Mouse (Mus musculus) c-Kit-positive CD71-positive TER-119-negative erythroid progenitor cells, embryonic 14.5 days (primary cell): ENCODE measurements at regions not wholly inside any gene's neighbourhood (a gene's known extent, or its start where the extent isn't known, plus 50 kb on each side); places are given as distances from the start of the nearest gene placed in this dataset.

ENCODE experiments used
- DNase-seq: peaks from one replicate; pipeline ENCODE4 v3.0.0-alpha.2; 2013; ENCODE audit warnings: low read depth

DNA sequence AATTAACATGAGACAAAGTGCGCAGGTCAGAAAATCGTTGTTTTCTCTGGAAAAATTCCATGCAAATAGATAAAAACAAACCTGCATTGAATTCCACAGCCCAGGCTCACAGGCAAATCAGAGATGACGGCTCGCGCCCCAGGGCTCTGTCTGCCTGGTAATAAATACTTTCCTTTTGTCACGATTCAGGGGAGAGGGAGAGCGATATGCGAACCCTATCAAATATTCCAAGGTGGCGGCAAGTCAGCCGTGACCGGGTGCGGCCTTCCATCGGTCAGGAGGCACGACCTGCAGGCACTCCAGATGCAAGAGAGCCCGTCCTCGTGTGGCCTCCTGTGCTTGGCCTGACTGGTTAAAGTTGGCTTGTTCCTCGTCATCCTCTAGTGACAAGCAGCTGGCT lies 94.5 kb upstream of the Gsc start:
- no peak for DNase-seq

DNA sequence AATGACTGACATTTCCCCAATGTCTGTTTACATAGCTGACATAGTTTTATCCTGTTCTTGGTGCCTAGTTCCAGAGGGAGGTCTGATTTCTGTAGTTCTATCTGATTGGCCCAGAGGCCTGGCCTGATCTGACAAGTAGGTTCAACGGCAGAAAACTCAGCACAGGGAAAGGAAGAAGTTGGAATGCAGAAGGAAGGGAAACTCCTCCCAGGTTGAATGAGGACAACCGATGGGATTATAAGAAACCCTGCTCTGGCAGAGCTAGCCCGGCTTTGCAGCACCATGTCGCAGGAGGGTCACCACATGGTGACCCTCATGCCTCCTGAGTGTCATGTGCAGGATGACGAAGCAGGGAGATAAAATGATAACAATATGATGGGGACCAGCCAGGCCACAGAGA lies 89.8 kb upstream of the Gsc start:
- no peak for DNase-seq

DNA sequence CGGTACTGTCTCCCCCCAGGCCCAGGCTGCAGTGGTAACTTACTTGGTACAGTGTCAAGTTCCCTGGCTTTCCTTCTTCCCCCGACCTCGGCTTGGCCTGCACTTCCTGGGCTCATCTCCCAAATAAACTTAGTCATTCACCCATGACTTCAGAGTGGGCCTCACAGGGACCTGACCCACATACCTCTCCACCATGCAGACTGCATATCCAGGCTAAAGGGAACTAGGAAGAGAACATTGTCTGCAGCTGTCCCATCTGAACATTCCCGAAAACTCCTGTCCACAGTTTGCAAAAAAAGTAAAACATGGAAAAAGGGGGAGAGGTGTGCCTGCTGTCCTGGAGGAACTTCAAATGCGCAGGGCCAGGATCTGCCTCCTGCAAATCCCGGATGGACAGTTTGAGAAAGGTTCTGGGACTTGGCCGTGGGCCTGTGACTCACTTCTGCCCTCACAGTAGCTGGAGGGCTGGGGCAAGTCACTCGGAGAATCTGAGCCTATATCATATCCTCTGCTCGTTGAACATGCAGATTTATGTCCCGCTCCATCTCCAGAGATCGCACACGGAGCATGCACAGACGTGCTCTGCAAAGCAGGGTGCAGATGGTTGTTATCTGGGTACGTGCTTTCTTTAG lies 87.9 kb upstream of the Gsc start:
- no peak for DNase-seq

DNA sequence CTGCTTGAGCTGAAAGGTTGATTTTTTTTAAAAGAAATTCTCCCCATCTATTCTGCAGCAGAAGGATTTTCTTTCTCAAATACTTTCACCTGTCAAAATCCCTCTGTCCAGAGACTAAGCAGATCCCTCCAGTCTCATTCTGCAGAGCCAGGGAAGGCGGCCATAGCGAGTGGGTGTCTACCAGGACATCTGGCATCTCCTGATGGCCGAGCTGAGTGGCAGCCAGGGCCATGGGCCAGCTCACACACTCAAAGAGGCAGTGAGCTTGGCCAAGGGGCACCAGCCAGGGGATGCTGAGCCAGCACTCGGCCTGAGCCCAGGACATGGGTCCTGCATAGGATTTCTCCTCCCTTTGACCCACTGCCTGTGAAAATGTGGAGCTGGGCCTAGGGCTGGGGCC lies 84.6 kb upstream of the Gsc start:
- DNase-seq, result no peak

DNA sequence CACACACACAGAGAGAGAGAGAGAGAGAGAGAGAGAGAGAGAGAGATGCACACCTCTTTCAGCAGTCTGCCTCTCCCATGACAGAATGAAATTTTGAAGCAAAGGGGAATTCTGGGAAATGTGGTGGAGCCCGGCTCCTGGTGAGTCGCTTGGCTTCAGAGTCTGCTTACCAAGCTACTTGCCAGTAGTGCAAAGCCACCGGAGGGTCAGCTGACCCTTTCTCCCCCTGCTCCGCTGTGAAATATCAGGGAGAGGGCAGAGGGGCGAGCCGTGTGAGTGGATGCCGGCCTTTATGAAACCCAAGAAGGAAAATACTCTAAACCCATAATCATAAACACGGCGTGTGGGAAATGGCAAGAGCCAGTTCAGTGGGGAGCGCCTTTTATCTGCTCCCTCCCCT lies 84.2 kb upstream of the Gsc start:
- DNase-seq, result no peak

DNA sequence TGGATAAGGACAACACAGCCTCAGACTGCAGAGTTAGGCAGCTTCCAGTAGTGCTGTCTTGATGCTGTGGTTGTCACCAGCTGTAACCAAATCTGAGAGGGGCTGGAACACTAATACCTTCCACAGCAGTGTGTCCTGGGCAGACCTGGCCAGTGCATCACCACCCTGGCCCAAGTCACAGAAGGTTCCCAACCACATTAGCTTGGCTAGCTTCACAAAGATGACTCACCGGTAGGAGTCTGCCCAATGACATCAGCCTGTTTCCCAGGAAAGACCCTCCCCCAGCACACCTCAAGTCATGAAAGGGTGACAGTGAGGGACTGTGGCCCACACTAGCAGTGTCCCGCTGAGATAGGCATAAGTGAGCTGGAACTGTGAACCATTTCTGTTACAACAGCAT lies 75.5 kb upstream of the Gsc start:
- DNase-seq, result no peak

DNA sequence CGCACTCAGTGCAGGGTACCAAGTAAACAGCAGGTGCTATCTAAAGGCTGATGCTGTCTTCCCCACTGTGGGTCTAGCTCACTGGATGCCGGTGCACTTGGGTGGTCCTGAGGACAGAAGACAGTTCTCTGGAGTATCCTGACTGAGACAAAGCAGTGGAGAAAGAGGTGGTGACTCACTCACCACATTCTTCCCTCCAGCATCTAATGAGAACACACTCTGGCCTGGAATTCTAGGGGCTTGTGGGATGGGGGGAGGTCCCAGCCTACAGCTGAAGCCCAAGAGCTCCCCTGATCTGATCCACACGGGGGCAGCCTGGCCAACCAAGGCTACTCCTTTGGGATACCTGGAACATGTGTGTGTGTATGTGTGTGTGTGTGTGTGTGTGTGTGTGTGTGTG lies 74.4 kb upstream of the Gsc start:
- no peak for DNase-seq

DNA sequence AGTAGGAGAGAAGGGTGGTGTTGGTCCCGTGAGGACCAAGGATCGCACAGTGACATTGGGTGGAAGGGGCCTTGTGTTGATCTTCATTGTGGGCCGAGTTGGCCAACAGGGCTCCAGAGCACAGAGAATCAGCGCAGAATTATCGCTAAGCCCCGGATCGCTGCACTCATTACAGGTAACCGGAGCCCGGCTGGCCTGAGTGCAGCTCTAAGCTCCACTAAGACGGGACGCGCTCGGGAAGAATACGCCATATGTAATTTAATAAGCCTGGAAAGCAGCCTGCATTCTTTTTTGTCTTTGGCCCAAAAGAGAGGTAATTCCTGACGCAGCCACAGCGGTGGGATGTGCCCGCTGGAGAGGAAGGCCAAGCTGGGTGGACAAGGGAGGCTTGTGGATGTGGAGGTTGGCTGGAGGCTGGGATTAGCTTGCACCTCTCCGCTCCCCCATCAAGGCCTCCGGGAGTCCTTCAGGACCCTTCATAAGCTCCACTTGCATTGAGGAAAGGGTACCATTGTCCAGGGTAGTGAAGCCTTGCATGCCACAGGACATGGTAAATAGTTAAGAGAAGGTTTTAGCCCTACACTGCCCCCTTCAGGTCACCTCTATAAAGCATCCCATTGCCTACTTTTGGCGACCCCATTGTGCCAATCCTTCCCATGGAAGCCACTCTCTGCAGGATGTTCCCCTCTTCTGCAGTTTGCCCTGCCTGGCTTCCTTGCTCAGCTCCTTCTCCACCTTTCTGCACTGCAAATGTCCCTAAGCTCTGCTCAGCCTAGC lies 73.1 kb upstream of the Gsc start:
- no peak for DNase-seq

DNA sequence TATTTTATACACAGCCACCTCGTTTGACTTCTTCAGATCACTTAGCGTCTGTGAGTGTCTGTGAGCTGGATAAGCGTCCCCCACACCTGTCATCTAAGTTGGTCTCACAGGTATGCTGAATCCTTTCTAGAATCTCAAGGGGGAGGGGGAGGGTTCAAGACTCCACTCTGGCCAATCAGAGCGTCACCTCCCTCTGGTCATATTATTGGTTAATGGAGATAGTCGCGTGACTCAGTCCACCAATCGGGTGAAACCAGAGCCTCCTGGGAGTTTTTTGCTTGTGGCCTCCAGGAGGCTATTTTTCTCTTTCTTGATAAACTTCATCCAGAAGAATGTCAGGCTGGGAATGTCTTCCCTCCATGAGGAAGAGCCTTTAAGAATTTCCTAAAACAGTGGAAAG lies 66.8 kb upstream of the Gsc start:
- DNase-seq, result no peak

DNA sequence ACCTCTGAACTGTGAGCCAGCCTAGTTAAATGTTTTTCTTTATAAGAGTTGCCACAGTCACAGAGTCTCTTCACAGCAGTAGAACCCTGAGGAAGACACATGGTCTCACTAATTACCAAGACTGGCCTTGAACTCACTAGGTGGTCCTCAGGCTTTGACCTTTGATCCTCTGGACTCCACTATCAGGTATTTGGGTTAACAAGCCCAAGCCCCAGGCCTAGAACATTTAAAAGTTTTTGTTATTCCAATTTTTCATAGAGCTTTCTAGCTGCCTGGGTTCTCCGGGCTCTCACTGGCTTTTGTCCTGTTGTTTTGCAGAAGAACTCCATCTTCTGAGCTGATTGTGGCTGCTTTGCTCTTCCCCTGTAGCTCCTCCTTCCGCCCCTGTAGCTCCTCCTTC lies 65.3 kb upstream of the Gsc start:
- DNase-seq, result no peak

DNA sequence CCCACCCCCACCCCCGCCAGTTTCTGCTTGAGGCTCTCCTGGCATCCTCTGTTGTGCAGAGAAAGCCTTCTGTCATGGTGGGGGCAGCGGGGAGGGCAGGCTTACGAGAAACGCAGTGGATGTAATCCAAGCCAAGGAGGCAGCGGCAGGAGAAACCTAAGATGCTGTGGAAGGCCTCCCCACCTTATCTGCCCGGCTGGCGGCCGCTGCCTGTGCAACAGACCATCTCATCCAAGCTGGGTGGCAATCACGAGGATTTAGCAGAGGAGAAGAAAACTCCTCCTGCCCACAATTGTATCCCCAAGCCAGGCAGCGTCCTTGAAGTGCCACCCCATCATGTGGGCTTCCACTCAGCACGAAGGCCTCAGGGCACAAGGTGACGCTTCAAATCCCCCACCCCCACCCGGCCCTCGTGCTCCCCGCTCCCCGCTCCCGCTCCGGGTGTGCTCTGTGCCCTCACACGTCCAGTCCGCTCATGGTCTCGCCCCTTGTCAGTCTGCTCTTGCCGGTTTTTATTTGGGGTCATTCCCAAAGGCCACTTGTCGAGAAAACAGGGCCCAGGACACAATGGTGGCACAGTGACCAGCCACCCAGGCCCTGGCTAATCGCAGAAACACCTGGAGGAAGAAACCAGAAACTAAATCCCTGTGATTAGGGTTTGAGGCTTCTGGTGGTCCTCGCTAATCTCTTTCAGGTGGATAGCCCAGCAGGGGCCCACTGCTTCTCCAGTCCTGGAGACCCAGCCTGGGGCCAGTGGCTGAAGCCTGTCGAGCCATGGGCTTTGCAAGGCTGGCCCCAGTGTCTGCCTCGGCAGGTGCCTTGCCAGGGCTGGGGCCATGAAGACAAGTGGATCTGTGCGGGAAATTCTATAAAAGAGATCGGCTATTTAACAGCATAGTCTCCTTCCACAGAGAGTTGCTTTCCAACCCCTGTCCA lies 58.6 kb upstream of the Gsc start:
- DNase-seq, result no peak

DNA sequence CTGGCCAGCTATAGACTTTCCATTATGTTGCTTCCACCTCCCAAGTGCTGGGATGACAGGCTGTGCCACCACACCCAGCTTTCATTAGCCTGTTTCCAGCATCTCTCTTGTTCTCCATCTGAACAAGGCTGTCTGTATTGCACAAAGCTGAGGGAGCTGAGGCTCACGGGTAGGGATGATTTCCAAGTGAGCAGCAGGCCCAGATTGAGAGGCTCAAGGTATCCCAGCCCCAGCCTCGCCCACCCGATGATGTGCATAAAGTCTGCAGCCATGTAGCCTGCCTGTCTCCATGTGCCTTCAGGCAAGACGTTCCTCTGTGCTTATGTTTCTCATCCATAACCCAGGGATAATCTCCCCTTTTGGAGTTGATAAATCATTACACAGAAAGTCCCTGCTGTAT lies 57.5 kb upstream of the Gsc start:
- no peak for DNase-seq
